Mouse (Mus musculus) cerebellum, adult 9-11 months (tissue): ENCODE measurements around the gene Uba52.

ENCODE experiments used
- DNase-seq: peaks from one replicate; pipeline ENCODE4 v3.0.0; 2022

Uba52 gene

DNA sequence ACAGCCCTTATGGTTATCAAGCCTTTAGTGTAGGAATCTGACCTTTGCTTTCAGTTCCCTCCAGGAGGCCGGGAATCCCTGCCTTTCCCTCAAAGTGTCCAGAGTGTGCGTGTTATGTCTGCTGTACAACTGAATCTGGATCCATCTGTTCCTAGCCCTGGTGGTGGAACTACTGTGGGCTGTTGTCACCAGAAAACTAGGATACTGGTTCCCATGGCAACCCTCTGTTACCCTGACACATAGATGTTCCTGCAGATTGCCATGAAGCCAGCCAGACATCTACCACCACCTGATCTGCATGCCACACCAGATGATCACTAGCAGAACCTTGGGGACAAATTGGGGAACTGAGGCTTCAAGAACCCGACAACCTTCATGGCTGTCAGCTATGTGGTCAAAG is 28.7 kb downstream of the Uba52 start:
- DNase-seq, result no peak

DNA sequence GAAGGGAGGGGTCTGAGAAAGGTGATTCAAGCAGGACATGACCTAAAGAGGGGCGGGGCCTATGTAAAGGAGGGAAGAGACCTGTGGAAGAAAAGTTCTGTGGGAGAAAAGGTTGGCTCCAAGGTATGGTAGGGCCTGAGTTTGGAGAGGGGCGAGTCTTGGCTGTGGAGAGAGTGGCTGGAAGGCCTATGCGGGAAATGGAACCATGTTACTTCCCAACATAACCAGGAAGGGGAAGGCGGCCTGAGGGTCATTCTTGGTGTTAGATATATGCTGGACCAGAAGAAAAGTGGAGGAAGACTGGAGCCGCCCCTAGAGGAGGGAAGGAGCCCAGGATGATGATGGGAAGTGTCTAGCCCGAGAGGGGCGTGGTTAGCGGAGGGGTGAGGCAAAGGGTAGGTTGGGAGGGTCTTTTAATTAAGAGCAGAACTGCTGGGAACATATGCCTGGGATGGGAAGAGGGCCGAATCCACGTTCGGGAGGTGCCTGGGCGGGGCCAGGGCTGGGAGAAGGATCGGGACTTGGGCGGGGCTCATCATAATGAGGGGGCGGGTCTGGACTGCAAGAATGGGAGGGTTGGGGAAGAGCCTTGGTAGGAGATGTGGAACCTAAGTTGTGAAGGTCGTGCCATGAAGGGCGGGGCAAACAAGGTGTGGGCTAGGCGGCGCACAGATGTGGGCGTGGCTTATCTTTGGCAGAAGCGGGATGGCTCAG is 33.2 kb downstream of the Uba52 start:
- DNase-seq, result peak; percentile 77

DNA sequence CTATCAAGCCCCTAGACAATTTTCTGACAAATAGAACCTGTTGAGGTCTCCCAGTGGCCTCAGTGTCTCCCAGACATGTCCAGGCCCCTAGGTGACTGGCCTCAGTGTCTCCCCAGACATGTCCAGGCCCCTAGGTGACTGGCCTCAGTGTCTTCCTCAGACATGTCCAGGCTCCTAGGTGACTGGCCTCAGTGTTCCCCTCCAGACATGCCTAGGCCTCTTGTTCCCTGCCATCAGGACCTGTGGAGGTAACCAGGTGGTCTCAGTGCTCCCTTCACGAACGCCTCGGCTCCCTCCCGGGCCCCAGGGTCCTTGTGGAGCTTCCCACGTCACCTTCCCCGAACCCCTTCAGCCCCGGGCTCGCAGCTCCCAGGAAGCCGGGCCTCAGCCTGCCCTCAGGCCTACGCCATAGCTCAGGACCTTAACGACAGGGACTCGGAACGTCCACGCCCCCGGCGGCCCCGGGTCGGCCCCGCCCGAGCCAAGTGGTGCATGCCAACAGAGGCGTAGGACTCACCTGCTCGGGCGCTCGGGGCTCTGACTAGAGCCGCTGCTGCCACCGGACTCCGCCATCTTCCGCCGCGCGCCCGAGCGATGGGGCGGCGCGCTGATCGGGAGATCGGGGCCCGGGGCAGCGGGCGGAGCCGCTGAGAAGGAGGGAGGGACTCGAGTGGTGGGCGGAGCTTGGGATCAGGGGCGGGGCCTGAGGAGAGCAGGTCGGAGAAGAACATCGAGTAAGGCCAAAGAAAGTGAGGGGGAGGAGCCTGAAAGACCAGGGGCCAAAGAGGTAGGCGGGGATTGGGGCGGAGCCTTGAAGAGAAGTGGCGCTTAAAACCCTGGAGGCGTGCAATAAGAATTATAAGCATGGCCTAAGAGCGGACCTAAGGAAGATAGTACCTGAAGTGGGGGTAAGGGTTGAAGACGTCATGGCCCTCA is 34.0 kb downstream of the Uba52 start, which contains the start of gene Klhl26:
Gene Klhl26, minus strand, starts transcription at position 636 of the 936 bp plus-strand sequence.
- peak; percentile 97 for DNase-seq

DNA sequence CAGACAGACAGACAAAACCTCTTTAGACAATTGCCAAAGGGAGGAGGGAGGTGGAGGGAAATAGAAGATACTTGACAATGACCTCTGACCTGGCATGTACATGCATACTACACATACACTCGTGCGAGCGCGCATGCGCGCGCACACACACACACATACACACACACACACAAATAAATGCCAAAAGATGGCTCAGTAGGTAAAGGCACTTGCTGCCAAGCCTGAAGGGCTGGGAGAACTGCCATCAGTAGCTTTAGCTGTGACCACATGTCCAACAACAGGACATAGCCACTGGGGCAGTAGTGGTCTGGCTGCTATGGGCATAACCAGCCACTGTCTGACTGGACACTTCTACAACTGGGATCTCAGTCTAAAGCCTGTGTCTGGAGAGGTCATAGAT is 38.7 kb downstream of the Uba52 start:
- peak; percentile 75 for DNase-seq

DNA sequence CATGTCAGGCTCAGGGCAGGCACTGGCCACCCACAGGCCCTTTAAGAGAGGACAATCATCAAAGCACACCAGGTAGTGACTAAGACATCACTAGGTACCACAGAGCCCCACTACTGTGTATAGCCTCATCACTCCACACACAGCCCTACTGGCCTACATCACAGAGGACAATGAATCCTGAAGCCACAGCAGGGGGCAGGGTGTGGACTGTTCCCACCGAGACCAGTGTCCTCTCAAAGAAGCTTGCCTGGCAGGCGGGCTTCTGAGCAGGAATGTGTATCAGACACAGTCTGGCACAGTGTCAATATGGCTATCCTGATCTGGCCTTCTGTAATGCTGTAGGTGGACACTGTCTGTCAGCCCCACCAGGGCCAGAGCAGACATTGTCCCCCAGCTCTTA is 40.7 kb downstream of the Uba52 start:
- no peak for DNase-seq

DNA sequence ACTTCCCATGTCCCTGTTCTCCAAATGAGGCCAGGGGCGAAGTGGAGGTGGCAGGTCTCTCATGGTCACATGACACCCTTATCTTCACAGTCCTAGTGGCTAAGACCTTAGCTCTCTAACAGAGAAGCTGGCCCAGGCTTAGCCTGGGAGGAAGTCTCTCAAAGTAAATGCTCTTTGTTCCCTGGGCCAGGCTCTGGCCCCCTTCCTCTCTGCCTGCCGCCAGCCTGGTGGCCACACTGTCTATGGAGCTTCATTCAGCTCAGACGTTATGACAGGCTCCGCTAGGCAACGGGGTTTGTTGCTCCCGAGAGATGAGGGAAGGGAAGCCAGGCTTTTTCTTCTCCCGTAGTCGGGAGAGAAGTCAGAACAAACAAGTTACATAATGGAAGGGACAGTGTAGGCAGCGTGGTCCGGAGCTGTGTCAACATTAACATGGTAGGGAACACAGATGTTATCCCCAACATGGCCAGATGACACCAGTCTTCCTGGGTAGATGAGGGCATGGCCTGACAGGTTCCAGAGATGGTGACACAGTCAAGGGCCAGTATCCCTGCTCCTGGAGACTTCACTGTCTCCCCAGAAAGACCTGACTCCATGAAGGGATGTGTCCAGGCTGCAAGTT is 41.2 kb downstream of the Uba52 start:
- DNase-seq, result no peak

DNA sequence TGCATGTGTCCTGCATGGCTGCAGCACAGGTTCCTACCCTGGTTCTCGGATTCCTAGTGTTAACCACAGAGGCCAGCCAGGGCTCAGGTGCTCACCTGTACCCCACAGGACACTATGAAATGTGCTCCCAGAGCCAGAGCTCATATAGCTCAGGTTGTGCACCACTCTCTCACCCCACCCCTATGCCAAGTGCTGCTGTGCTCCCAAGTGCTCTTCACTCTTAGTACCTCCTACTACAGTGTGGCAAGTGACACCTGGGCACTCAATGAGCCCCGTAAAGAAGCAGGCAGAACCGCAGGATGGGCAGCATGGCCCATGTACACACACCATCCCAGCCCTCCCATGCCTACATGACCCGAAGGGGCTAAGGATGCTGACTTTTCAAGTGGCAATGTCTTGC is 41.9 kb downstream of the Uba52 start:
- no peak for DNase-seq

DNA sequence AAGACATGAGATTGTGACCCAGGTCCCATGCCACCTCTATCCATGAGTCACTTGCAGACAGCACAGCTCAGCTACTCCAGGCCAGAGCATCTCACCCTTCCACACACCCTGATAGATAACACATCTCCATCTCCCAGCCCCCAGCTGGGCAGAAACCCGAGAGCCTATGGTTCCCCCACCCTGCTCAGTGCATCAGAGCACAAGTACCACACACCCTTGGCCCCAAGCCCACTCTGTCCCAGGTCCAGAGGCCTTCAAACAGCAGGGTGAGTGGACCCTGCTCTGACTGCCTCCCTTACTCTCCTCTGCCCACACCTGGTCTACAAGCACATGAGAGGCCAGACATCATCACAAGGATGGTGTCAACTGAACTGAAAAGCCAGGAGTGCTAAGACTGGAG is 42.7 kb downstream of the Uba52 start:
- DNase-seq, result no peak

DNA sequence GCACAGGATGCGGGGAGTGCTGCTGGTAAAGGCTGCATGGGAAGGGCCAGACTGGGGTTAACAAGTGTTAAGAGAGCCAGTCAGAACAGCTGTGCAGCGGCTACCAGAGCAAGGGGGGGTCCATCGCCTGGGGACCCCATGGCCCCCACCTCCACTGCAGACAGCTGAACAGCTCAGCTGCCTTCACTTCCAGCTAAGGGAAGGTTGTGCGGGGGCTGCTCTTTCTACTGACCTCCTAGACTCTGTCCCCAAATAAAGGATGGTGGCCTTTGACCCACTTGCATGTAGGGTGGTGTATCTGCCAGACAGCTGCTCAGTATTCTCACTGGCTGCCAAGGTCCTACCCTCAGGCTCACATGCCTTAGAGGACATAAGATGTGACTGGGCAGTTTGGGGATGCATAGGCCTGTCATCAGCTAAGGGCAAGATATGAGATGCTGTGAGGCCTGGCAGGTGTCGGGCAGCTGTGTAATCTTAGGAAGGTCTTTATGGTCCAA is 43.3 kb downstream of the Uba52 start:
- DNase-seq, result no peak

DNA sequence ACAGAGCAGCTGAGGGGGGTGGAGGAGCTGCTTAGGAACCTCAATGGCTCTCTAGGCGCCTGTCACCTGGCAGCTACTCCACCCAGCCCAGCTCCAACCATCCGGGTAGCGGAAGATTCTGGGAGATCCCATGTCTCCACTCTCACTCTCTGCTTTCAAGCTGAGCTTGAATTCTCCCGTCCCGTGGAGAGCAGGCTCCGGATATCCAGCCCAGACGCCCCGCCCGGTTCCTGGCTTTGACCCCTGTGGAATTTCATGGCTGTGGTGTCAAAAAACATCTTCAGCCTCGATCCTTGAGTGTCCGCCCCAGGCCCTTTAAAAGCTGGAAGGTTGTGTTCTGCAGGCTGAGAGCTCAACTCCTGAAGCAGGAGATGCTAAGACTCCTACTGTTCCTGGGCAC is 43.8 kb downstream of the Uba52 start:
- no peak for DNase-seq

DNA sequence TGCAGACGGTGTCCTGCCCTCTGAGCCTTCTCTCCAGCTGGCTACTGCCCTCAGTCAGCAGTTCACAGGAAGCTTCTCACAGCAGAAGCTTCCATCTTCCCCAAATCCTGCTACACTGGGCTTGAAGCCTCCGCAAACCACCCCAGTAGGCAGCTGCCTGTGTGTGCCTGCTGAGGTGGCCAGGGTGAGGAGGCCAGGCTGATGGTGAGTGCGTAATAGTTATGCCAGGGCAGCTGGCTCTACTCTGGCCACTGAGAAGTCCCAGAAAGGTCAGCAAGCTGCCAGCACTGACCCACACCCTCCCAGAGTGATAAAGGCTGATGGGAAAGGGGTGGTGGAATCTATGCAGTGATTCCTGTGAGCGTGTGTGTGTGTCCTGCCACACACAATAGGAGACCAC is 44.3 kb downstream of the Uba52 start:
- no peak for DNase-seq

DNA sequence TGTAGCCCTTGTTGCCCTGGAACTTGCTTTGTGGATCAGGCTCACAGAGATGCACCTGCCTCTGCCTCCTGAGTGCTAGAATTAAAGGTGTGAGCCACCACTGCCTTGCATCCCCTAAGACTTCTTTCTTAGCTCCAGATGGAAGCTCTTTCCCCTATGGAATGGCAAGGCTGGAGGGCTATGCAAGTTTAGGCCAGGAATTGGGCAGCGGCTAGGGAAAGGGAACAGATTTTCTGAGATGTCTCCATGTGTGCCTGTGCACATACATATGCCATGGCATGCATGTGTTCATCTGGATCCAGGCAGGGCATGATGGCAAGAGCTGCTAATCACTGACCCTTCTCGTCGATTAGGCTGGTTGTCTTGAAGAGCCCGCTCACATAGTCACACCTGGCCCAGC is 44.9 kb downstream of the Uba52 start:
- no peak for DNase-seq

DNA sequence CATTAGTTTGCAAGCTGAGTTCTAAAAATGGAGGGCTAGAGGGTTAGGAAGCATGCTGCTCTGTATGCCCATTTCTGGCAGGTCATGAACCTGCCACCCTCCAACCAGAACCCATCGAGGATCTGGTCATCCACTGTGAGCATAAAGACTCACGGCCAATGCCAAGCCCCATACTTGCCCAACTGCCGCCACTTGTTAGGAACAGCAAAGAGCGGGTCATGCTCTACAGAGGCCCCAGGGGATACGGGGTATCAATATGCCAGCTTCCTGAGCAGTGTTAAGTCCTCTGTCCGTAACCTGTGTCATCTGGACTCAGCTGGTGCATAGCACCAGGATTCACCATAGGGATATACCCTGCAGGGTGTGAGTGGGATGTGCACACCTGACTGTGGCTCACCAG is 46.4 kb downstream of the Uba52 start:
- DNase-seq, result no peak

DNA sequence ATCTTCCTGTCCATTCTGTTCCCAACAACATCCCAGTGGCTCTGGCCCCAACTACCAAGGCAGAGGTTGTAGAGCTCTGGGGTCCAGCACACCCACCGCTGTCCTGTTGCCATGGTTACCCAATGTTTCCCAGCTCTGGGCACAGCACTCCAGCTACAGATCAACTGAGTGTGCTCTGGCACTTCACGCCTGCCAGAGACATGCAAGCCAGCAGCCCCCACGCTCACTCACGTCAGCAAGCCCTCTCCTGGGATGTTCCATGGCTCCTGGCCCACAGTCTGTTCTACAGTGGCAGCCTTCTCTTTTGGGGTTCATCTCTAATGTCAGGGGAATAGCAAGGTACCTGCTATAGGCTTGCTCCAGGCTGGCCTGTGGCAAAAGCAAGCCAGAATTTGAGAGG is 47.3 kb downstream of the Uba52 start:
- DNase-seq, result no peak

DNA sequence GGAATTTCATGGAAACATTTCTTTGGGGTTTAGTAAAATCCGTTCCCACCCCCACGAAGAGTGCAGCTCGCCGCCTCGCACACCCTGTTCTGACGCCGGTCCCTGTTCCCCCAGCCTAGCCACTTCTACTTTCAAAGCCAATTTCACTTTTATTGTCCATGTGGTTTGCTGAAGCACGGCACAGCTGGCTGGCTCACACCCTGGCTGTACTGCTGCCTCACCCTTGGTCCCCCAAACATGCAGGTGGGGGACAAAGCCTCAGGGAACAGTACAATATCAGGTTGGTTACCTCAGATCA is 48.1 kb downstream of the Uba52 start:
- DNase-seq, result no peak

DNA sequence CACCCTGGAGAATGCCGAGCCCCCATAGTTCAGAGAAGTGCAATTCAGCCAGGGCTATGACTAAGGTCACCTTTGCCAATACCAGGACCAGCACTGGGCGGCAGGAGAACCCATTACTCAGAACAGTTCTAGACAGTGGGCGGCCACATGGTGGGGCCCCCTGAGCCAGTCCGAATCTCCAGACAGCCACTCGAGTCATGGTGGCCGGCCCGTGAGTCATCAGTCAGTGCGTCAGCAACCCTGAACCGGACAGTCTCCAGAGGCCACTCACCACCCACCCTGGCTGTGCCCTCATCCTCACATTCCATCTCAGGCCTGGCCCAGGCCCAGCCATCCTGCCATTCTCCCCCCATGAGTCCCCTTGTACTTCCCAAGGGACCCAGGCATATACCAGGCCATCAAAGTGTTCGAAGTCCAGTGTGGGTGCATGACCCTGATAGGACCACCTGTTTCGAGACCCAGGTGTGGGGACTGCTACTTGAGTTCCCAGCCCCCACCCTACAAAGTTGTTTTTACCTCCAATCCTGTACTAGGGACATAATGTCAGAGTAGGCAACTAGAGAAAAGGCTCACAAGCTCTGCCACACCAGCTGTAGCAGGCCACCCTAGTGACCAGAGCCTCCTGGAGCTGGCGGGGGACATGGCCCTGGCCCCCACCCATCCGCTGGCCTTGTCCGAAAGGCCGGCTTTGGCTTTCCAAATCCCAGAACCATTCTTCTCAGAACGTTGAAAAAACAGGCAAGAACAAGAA is 48.7 kb downstream of the Uba52 start:
- DNase-seq, result no peak

DNA sequence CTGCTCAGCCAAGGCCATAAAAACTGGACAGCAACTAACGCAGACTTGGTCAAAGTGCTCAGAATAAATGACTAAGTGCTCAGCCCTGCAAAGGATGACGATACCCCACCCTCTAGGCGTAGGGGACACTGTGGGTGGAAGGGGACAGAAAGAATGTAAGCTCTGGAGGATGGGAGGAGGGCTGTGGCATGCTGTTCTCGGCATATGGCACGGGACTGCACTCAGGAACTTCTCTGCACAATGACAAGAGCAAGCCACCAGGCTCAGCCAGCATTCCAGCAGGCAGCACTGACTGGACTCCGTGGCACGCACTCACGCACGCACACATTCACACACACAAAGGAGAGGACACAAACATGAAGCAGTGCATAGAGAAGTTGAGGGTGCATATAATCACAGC is 50.0 kb downstream of the Uba52 start:
- peak; percentile 73 for DNase-seq

DNA sequence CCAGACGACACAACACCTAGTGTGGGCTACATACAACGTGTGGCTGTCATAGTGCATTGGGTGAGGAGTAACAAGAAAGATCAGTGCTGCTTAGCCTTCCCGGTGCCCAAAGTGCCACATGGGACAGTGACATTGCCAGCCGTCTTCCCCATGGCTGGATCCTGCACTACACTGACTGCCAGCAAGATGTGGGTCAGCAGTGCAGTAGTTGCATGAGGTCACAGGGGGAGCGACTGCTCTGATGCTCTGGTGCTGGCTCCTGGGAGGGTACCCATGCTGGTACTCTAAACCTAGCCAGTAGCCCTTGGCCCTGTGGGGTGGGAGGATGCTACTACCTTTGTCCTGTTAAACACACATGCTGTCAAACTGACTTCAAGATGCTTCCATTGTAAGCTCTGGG is 50.4 kb downstream of the Uba52 start:
- DNase-seq, result no peak

DNA sequence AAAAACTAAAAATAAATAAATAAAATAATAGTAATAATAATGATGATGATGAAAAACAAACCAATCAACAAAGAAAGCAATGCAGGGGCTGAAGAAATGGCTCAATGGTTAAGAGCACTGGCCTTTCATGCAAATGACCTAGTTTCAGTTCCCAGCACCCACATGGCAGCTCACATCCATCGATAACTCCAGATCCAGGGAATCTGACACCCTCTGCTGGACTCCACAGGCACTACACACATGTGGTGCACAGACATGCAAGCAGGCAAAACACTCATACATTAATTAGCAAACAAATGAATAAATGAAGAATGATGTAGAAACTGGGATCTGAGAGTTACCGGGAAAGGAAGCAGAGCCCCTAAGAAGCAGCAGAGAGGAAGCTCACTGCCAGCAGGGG is 51.0 kb downstream of the Uba52 start:
- no peak for DNase-seq

DNA sequence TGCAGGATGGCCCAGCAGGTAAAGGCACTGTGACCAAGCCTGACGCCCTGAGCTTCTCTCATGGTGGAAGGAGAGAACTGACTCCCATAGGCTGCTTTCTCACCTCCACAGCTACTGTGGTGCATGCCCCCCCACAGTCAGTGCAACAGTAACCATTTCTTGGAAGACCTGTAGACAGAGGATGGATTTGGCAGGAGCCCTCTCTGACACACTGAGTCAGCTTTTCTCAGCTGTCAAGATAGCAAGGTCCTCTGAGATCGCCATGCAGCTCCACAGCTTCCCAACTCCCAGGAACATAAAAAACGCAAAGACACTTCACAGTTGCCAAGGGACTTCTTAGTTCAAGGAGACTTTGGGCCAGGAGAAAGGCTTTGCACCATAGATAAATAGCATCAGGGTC is 52.1 kb downstream of the Uba52 start:
- no peak for DNase-seq
